Mouse (Mus musculus) myocyte (in vitro differentiated cells): ENCODE measurements around the gene Fgd2.

Source experiments
- E2F4 ChIP-seq: IDR thresholded peaks from one replicate; pipeline ENCODE4 v1.6.1; 2011; ENCODE audit warnings: mild to moderate bottlenecking, control low read depth, moderate library complexity; ENCODE audit not compliant: insufficient read depth
- SRF ChIP-seq: IDR thresholded peaks from one replicate; pipeline ENCODE4 v1.6.1; 2011; ENCODE audit warnings: low read depth; ENCODE audit not compliant: control insufficient read depth, insufficient read length

DNA sequence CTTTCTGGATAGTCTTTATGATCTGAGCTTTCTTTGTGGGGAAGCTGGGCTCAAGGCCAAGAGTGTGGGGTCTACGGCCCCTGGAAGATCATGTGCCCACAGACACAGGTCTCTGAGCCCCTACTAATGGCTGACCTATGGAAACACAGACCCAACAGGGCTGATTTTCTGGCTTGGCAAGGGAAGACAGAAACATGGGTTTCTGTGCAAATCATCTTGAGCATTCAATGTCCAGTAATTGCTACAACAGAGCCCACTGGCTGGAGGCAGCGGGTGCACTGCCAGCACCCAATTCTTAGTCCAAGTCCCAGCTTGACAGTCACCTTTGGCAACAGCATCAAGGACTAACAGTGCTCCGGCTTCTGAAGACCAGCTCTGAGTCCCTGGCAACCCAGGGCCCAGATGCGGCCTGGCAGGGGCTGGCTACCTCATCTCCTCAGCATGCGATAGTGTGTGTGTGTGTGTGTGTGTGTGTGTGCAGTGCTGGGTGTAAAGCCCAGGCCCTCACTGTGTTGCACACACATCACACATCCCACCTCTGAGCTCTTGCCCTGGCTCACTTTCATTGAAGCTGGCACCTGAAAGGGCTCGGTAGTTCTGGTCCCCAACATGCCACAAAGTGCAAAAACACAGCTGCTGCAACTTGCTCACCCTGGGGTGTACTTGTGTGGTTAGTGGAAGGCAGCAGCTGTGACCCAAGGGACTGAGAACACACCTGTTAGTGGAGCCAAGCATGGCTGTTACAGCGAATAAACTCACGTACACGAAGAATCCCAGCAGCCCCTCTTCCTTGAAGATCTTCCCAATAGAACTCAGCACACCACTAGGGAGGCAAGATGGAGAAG lies 22.5 kb upstream of the Fgd2 start:
- TF ChIP-seq SRF (no peak), E2F4 (no peak)
